Comparison of ENCODE assay signal across 28 mouse cellular contexts in genomic region chr10:25375036-25375435, GRCm38 (mm10).
"Had no signal": no experiment of that assay in that cellular context is flagged by ENCODE, and none has a peak within 500 bp of the region (broad histone marks: within the 10 kb centered on the region; RNA-seq: fewer than 3 reads in every experiment).

No protein-coding gene starts in this region.

- H3K4me3 ChIP-seq: embryonic facial prominence, embryonic 10.5 days; embryonic facial prominence, embryonic 12.5 days; embryonic facial prominence, embryonic 13.5 days; embryonic facial prominence, embryonic 15.5 days; erythroblast, embryonic 14.5 days; forebrain, embryonic 10.5 days; forebrain, embryonic 12.5 days; forebrain, embryonic 13.5 days; forebrain, embryonic 15.5 days; gastrocnemius, adult 2 months had no signal

- H3K9ac ChIP-seq: embryonic facial prominence, embryonic 12.5 days; embryonic facial prominence, embryonic 13.5 days; embryonic facial prominence, embryonic 15.5 days; forebrain, embryonic 12.5 days; forebrain, embryonic 13.5 days; forebrain, embryonic 15.5 days; forebrain, postnatal 0 days had no signal

- ATAC-seq: forebrain, embryonic 13.5 days; forebrain, embryonic 14.5 days; forebrain, embryonic 15.5 days; forebrain, embryonic 16.5 days; forebrain, postnatal 0 days had no signal

- H3K27ac ChIP-seq: embryonic facial prominence, embryonic 10.5 days; embryonic facial prominence, embryonic 13.5 days; embryonic facial prominence, embryonic 15.5 days; forebrain, embryonic 10.5 days; forebrain, embryonic 12.5 days; forebrain, embryonic 13.5 days; forebrain, embryonic 15.5 days; gastrocnemius, adult 2 months had no signal

- DNase-seq: cerebellum, adult 18-20 months; cerebellum, adult 2 months; cerebellum, adult 8-10 months; cerebellum, adult 9-10 months; cerebellum, adult 9-11 months; cerebellum, postnatal 10 days; cerebellum, postnatal 14 days; cerebellum, postnatal 25 days; cerebellum, postnatal 36 days; embryo, embryonic 11 days; forebrain, postnatal 0 days; gastrocnemius, adult 2 months; gastrocnemius, postnatal 10 days; gastrocnemius, postnatal 14 days; gastrocnemius, postnatal 25 days; gastrocnemius, postnatal 36 days; heart, adult 18-20 months had no signal

- H3K36me3 ChIP-seq: forebrain, embryonic 12.5 days; forebrain, embryonic 15.5 days had no signal

- H3K27me3 ChIP-seq: embryonic facial prominence, embryonic 12.5 days; embryonic facial prominence, embryonic 13.5 days; embryonic facial prominence, embryonic 15.5 days; forebrain, embryonic 12.5 days; forebrain, embryonic 13.5 days; forebrain, embryonic 15.5 days had no signal

- H3K9me3 ChIP-seq: embryonic facial prominence, embryonic 10.5 days; embryonic facial prominence, embryonic 12.5 days; embryonic facial prominence, embryonic 13.5 days; embryonic facial prominence, embryonic 15.5 days; forebrain, embryonic 10.5 days; forebrain, embryonic 12.5 days; forebrain, embryonic 13.5 days; forebrain, embryonic 15.5 days had no signal

- H3K4me2 ChIP-seq: embryonic facial prominence, embryonic 12.5 days; embryonic facial prominence, embryonic 13.5 days; embryonic facial prominence, embryonic 15.5 days; forebrain, embryonic 12.5 days; forebrain, embryonic 13.5 days; forebrain, embryonic 15.5 days had no signal
